Comparison of ENCODE assay signal across 21 mouse cellular contexts in genomic region chr9:43731880-43732279, GRCm38 (mm10). TPM values are rescaled to one million over a fixed set of nuclear protein-coding genes. Genes with fewer than 3 reads are reported as not detected.
A peak's percentile ranks its signal among the peaks of the same experiment; 100 is the strongest.
DNase-seq lines count a peak whose midpoint lies in the region; ATAC-seq and TF ChIP-seq lines count a peak whose summit lies in the region.
"Had no signal": no experiment of that assay in that cellular context is flagged by ENCODE, and none has a peak within 500 bp of the region (broad histone marks: within the 10 kb centered on the region; RNA-seq: fewer than 3 reads in every experiment).

No protein-coding gene starts in this region.

- intact Hi-C loops in gastrocnemius, postnatal 14 days (cut with DNase I; ENCODE audit: low total_unique reads), result no loop called here

- H3K4me1 ChIP-seq in intestine, postnatal 0 days (replicated peaks; ENCODE audit: control insufficient read depth, insufficient read depth, low read length), result peaks cover 9% of the 10 kb centered on the region
- H3K4me1 ChIP-seq in intestine, embryonic 16.5 days (ENCODE audit: control insufficient read depth, insufficient read depth, low read length), result peaks cover 24% of the 10 kb centered on the region
- peaks cover 8% of the 10 kb centered on the region; the same call in 1 of the 2 replicates for H3K4me1 ChIP-seq in stomach, embryonic 15.5 days

- no peaks in the 10 kb centered on the region for H3K9me3 ChIP-seq in intestine, postnatal 0 days (ENCODE audit: control insufficient read depth)
- no peaks in the 10 kb centered on the region for H3K9me3 ChIP-seq in intestine, embryonic 16.5 days (ENCODE audit: control insufficient read depth, low read length)
- no peaks in the 10 kb centered on the region for H3K9me3 ChIP-seq in stomach, embryonic 15.5 days
- H3K9me3 ChIP-seq: embryonic facial prominence, embryonic 15.5 days; forebrain, embryonic 10.5 days; heart, embryonic 13.5 days had no signal

- peak; percentile 74 for DNase-seq in adrenal gland, postnatal 14 days
- DNase-seq in layer of hippocampus, postnatal 25 days (ENCODE audit: extremely low spot score in 1 of 2, low spot score in 1 of 2), result no peak
- DNase-seq in cerebellum, adult 9-10 months, result no peak
- no peak for DNase-seq in gastrocnemius, postnatal 14 days
- DNase-seq: cerebellum, adult 18-20 months; cerebellum, postnatal 10 days; embryo, embryonic 11 days; gastrocnemius, adult 2 months; gastrocnemius, postnatal 36 days; heart, adult 11 months; heart, postnatal 36 days had no signal

- no peak overlapping the region for H3K4me3 ChIP-seq in intestine, postnatal 0 days (ENCODE audit: low read depth, low read length)
- no peak overlapping the region for H3K4me3 ChIP-seq in intestine, embryonic 16.5 days (ENCODE audit: low read length)
- H3K4me3 ChIP-seq in stomach, embryonic 15.5 days (replicated peaks), result no peak overlapping the region
- H3K4me3 ChIP-seq: embryonic facial prominence, embryonic 15.5 days; erythroblast, embryonic 14.5 days; forebrain, embryonic 10.5 days; gastrocnemius, adult 2 months; heart, embryonic 13.5 days had no signal

- H3K9ac ChIP-seq in intestine, postnatal 0 days (ENCODE audit: low read depth, low read length), result no peak overlapping the region
- H3K9ac ChIP-seq in intestine, embryonic 16.5 days (ENCODE audit: low read depth, low read length), result no peak overlapping the region
- H3K9ac ChIP-seq in stomach, embryonic 15.5 days, result no peak overlapping the region
- H3K9ac ChIP-seq: embryonic facial prominence, embryonic 15.5 days; heart, embryonic 13.5 days had no signal

- WGBS in intestine, postnatal 0 days, result 22% methylated on average over 6 of the region's 6 CpGs
- 57% methylated on average over 6 of the region's 6 CpGs for WGBS in intestine, embryonic 16.5 days
- WGBS in stomach, embryonic 15.5 days, result 48% methylated on average over 6 of the region's 6 CpGs

- H3K27ac ChIP-seq in intestine, postnatal 0 days (ENCODE audit: low read depth, low read length), result no peak overlapping the region; the same call in 1 of the 2 replicates
- no peak overlapping the region for H3K27ac ChIP-seq in intestine, embryonic 16.5 days (ENCODE audit: low read length)
- H3K27ac ChIP-seq in stomach, embryonic 15.5 days, result no peak overlapping the region
- H3K27ac ChIP-seq: embryonic facial prominence, embryonic 15.5 days; forebrain, embryonic 10.5 days; gastrocnemius, adult 2 months; heart, embryonic 13.5 days had no signal

- peak; percentile 20; the same call in 1 of the 2 replicates for ATAC-seq in intestine, postnatal 0 days
- ATAC-seq in intestine, embryonic 16.5 days, result no peak
- ATAC-seq in stomach, embryonic 15.5 days (ENCODE audit: insufficient read depth, low FRiP score, low read depth), result peak; percentile 14; the same call in 1 of the 2 replicates
- ATAC-seq: forebrain, embryonic 14.5 days; hindbrain, embryonic 16.5 days; inflammation-experienced regulatory T-cells, adult 6 months had no signal

- TF ChIP-seq CTCF in intestine, postnatal 0 days (IDR thresholded peaks at IDR 0.05; ENCODE audit: low read depth), result no peak

- H3K27me3 ChIP-seq in intestine, postnatal 0 days (replicated peaks; ENCODE audit: control insufficient read depth, insufficient read depth, low read length), result no peaks in the 10 kb centered on the region
- no peaks in the 10 kb centered on the region for H3K27me3 ChIP-seq in intestine, embryonic 16.5 days (replicated peaks; ENCODE audit: control insufficient read depth, insufficient read depth, low read length)
- 0 out of 2 replicates have a peak, but pooled peaks cover 4% of the 10 kb centered on the region for H3K27me3 ChIP-seq in stomach, embryonic 15.5 days (replicated peaks)

- no peak overlapping the region for H3K4me2 ChIP-seq in intestine, postnatal 0 days (replicated peaks; ENCODE audit: low read depth)
- H3K4me2 ChIP-seq in intestine, embryonic 16.5 days (ENCODE audit: low read depth, low read length), result no peak overlapping the region
- no peak overlapping the region for H3K4me2 ChIP-seq in stomach, embryonic 15.5 days
- H3K4me2 ChIP-seq: embryonic facial prominence, embryonic 15.5 days; heart, embryonic 13.5 days had no signal

- no peaks in the 10 kb centered on the region for H3K36me3 ChIP-seq in intestine, postnatal 0 days (ENCODE audit: control insufficient read depth, insufficient read depth)
- no peaks in the 10 kb centered on the region for H3K36me3 ChIP-seq in intestine, embryonic 16.5 days (ENCODE audit: control insufficient read depth, insufficient read depth, low read length)
- H3K36me3 ChIP-seq in stomach, embryonic 15.5 days, result no peaks in the 10 kb centered on the region
- H3K36me3 ChIP-seq: embryonic facial prominence, embryonic 15.5 days; forebrain, embryonic 10.5 days; heart, embryonic 13.5 days had no signal

RNA-seq across cellular contexts. Expression of gene Nectin1, which starts 11.9 kb away (rescaled TPM):
- 4.7 and 5.5 TPM in 2 replicates for polyA plus RNA-seq in intestine, postnatal 0 days (2015; fragmentation: Nextera tagmentation; extraction: Ambion mirVana)
- polyA plus RNA-seq in intestine, embryonic 16.5 days (2015; fragmentation: Nextera tagmentation; extraction: Ambion mirVana), result 3.2 and 3.3 TPM in 2 replicates
- total RNA-seq in adrenal gland, postnatal 14 days (2021), result 15.7 and 21.5 TPM in 2 replicates
- polyA plus RNA-seq in stomach, embryonic 15.5 days (2015; fragmentation: Nextera tagmentation; extraction: Ambion mirVana), result 7.0 and 9.3 TPM in 2 replicates
- 10 to 100 TPM; 83.5 to 89.1 TPM for total RNA-seq in layer of hippocampus, postnatal 25 days (2021)
- total RNA-seq in gastrocnemius, postnatal 14 days (2021), result 1 to 10 TPM; 4.5 to 6.7 TPM
